9 mouse cellular contexts compared by ENCODE assay signal in the genomic region with DNA sequence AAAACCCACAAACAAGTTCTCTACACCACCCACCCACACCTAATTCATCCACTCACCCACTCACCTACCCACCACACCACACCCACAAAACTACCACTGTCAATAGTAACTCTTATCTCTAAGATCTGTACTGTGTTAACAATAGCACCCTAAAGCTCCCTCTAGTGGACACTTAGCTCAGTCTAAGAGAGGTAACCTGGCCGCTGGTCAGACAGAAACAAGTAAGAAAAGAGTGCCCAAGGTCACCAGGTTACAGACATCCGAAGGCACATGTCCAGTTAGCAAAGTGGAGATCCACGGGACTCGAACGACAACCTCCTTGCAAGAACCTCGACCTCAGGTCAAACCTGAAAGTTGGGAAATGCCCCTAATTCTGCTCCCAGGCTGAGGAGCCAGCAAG. TPM values are rescaled to one million over a fixed set of nuclear protein-coding genes. Genes with fewer than 3 reads are reported as not detected.
DNase-seq lines count a peak whose midpoint lies in the region; ATAC-seq and TF ChIP-seq lines count a peak whose summit lies in the region.
"Had no signal": no experiment of that assay in that cellular context is flagged by ENCODE, and none has a peak within 500 bp of the region (broad histone marks: within the 10 kb centered on the region; RNA-seq: fewer than 3 reads in every experiment).

No protein-coding gene starts in this region.

- peak; percentile 6 to 45 for DNase-seq in spleen, adult 2 months (ENCODE audit: low read depth in 1 of 2, low spot score in 2 of 2)
- no peak for DNase-seq in spleen, adult 12 weeks (ENCODE audit: low spot score)
- DNase-seq in cerebellum, adult 11-12 months, result peak; percentile 13
- peak; percentile 62 for DNase-seq in forebrain, postnatal 0 days
- peak; percentile 41 for DNase-seq in kidney, adult 11 months
- peak; percentile 36 for DNase-seq in limb, embryonic 11.5 days (ENCODE audit: low spot score)
- DNase-seq in thymus, postnatal 0 days (ENCODE audit: low spot score), result peak; percentile 64

- ATAC-seq in forebrain, postnatal 0 days, result peak; percentile 71
- peak; percentile 62; the same call in 1 of the 2 replicates for ATAC-seq in limb, embryonic 11.5 days (ENCODE audit: insufficient number of reproducible peaks, low FRiP score, low TSS enrichment, low read depth)
- ATAC-seq in midbrain, embryonic 16.5 days, result peak; percentile 51

- no peaks in the 10 kb centered on the region for H3K4me1 ChIP-seq in spleen, adult 2 months (ENCODE audit: control insufficient read depth, insufficient read depth, insufficient read length)
- no peaks in the 10 kb centered on the region for H3K4me1 ChIP-seq in forebrain, postnatal 0 days (ENCODE audit: insufficient read depth)
- no peaks in the 10 kb centered on the region for H3K4me1 ChIP-seq in limb, embryonic 11.5 days (ENCODE audit: control insufficient read depth, insufficient read depth, low read length)
- no peaks in the 10 kb centered on the region for H3K4me1 ChIP-seq in midbrain, embryonic 16.5 days (ENCODE audit: control insufficient read depth, insufficient read depth, low read length)
- H3K4me1 ChIP-seq: neural tube, embryonic 12.5 days had no signal

- no peaks in the 10 kb centered on the region for H3K27me3 ChIP-seq in spleen, adult 2 months (ENCODE audit: control insufficient read depth, insufficient read depth, low read length)
- no peaks in the 10 kb centered on the region for H3K27me3 ChIP-seq in forebrain, postnatal 0 days (ENCODE audit: insufficient read depth, low read length)
- no peaks in the 10 kb centered on the region for H3K27me3 ChIP-seq in limb, embryonic 11.5 days (ENCODE audit: control insufficient read depth, insufficient read depth, low read length)
- H3K27me3 ChIP-seq in midbrain, embryonic 16.5 days (ENCODE audit: control insufficient read depth, insufficient read depth, low read depth, low read length), result no peaks in the 10 kb centered on the region
- H3K27me3 ChIP-seq: neural tube, embryonic 12.5 days had no signal

- no peak for TF ChIP-seq POLR2A in spleen, adult 2 months (IDR thresholded peaks at IDR 0.05; ENCODE audit: low read depth, low read length)

- no peak overlapping the region for H3K4me2 ChIP-seq in forebrain, postnatal 0 days (ENCODE audit: low read depth)
- H3K4me2 ChIP-seq in limb, embryonic 11.5 days (ENCODE audit: low read depth, severe bottlenecking), result no peak overlapping the region
- H3K4me2 ChIP-seq in midbrain, embryonic 16.5 days (ENCODE audit: low read length), result no peak overlapping the region
- H3K4me2 ChIP-seq: neural tube, embryonic 12.5 days had no signal

- no peak for TF ChIP-seq CTCF in spleen, adult 2 months (IDR thresholded peaks at IDR 0.05; ENCODE audit: extremely low read depth, insufficient read depth, insufficient read length, insufficient replicate concordance)
- TF ChIP-seq CTCF in forebrain, postnatal 0 days (IDR thresholded peaks at IDR 0.05; ENCODE audit: low read depth), result peak; percentile 74

- no peak overlapping the region for H3K27ac ChIP-seq in spleen, adult 2 months (ENCODE audit: insufficient read depth, low read length)
- no peak overlapping the region for H3K27ac ChIP-seq in forebrain, postnatal 0 days (ENCODE audit: low read depth, low read length)
- no peak overlapping the region for H3K27ac ChIP-seq in limb, embryonic 11.5 days (replicated peaks; ENCODE audit: low read depth, low read length)
- H3K27ac ChIP-seq in midbrain, embryonic 16.5 days (ENCODE audit: low read length), result no peak overlapping the region
- H3K27ac ChIP-seq: neural tube, embryonic 12.5 days had no signal

- H3K36me3 ChIP-seq in spleen, adult 2 months (ENCODE audit: control insufficient read depth, insufficient read depth, low read length), result no peaks in the 10 kb centered on the region
- no peaks in the 10 kb centered on the region for H3K36me3 ChIP-seq in forebrain, postnatal 0 days (ENCODE audit: insufficient read depth)
- no peaks in the 10 kb centered on the region for H3K36me3 ChIP-seq in limb, embryonic 11.5 days (ENCODE audit: control insufficient read depth, insufficient read depth, low read length)
- H3K36me3 ChIP-seq in midbrain, embryonic 16.5 days (ENCODE audit: control insufficient read depth, insufficient read depth, low read length), result no peaks in the 10 kb centered on the region
- H3K36me3 ChIP-seq: neural tube, embryonic 12.5 days had no signal

- WGBS in spleen, adult 2 months, result 38% methylated on average over 6 of the region's 6 CpGs
- 36% methylated on average over 6 of the region's 6 CpGs for WGBS in forebrain, postnatal 0 days
- WGBS in limb, embryonic 11.5 days, result 32% methylated on average over 6 of the region's 6 CpGs
- WGBS in midbrain, embryonic 16.5 days, result 36% methylated on average over 6 of the region's 6 CpGs

- no peak overlapping the region for H3K9ac ChIP-seq in forebrain, postnatal 0 days
- no peak overlapping the region for H3K9ac ChIP-seq in limb, embryonic 11.5 days (ENCODE audit: low read length)
- no peak overlapping the region for H3K9ac ChIP-seq in midbrain, embryonic 16.5 days (ENCODE audit: low read depth, low read length)
- H3K9ac ChIP-seq: neural tube, embryonic 12.5 days had no signal

- H3K9me3 ChIP-seq in forebrain, postnatal 0 days (ENCODE audit: low read length), result no peaks in the 10 kb centered on the region
- no peaks in the 10 kb centered on the region for H3K9me3 ChIP-seq in limb, embryonic 11.5 days (ENCODE audit: control insufficient read depth, low read length)
- H3K9me3 ChIP-seq in midbrain, embryonic 16.5 days (replicated peaks; ENCODE audit: control insufficient read depth, low read length, poor library complexity, severe bottlenecking), result no peaks in the 10 kb centered on the region
- H3K9me3 ChIP-seq: neural tube, embryonic 12.5 days had no signal

- no peak overlapping the region for H3K4me3 ChIP-seq in spleen, adult 2 months (ENCODE audit: extremely low read depth, insufficient read depth, insufficient read length)
- H3K4me3 ChIP-seq in forebrain, postnatal 0 days (ENCODE audit: low read depth, low read length), result no peak overlapping the region
- H3K4me3 ChIP-seq in limb, embryonic 11.5 days (ENCODE audit: low read depth, low read length), result no peak overlapping the region
- H3K4me3 ChIP-seq in midbrain, embryonic 16.5 days (ENCODE audit: low read depth, low read length), result no peak overlapping the region
- H3K4me3 ChIP-seq: neural tube, embryonic 12.5 days had no signal

RNA-seq across cellular contexts. Expression of a gene that starts 35.2 kb away (rescaled TPM):
- polyA plus RNA-seq in spleen, adult 2 months (2012; rRNA removed), result 0.83 and 0.95 TPM in 2 replicates
- 22.8 and 26.1 TPM in 2 replicates for total RNA-seq in forebrain, postnatal 0 days (2014; rRNA removed)
- 12.1 and 14.0 TPM in 2 replicates for polyA plus RNA-seq in forebrain, postnatal 0 days (2015; fragmentation: Nextera tagmentation; extraction: Ambion mirVana)
- polyA plus RNA-seq in limb, embryonic 11.5 days (2014; fragmentation: Nextera tagmentation; extraction: Ambion mirVana), result 14.2 and 16.6 TPM in 2 replicates
- 25.3 and 26.3 TPM in 2 replicates for polyA plus RNA-seq in midbrain, embryonic 16.5 days (2015; fragmentation: Nextera tagmentation; extraction: Ambion mirVana)
- 7.0 and 9.2 TPM in 2 replicates for polyA plus RNA-seq in thymus, postnatal 0 days (2015; fragmentation: Nextera tagmentation; extraction: Ambion mirVana)

RNA-seq across cellular contexts. Expression of a gene that starts 38.3 kb away (rescaled TPM):
- 3.2 and 3.3 TPM in 2 replicates for polyA plus RNA-seq in spleen, adult 2 months (2012; rRNA removed)
- 67.0 and 70.6 TPM in 2 replicates for total RNA-seq in forebrain, postnatal 0 days (2014; rRNA removed)
- polyA plus RNA-seq in forebrain, postnatal 0 days (2015; fragmentation: Nextera tagmentation; extraction: Ambion mirVana), result 53.9 TPM in 2 replicates
- 77.6 and 77.8 TPM in 2 replicates for polyA plus RNA-seq in limb, embryonic 11.5 days (2014; fragmentation: Nextera tagmentation; extraction: Ambion mirVana)
- polyA plus RNA-seq in midbrain, embryonic 16.5 days (2015; fragmentation: Nextera tagmentation; extraction: Ambion mirVana), result 75.8 and 80.6 TPM in 2 replicates
- 63.2 and 66.1 TPM in 2 replicates for polyA plus RNA-seq in thymus, postnatal 0 days (2015; fragmentation: Nextera tagmentation; extraction: Ambion mirVana)

Comparison
In these comparisons a context has a peak if more than half of its experiments do, and no peak if none do; other contexts are left out.
1. RNA of a gene that starts 38.3 kb away (polyA plus RNA-seq): 77.6 to 77.8 TPM in limb, embryonic 11.5 days, 75.8 to 80.6 TPM in midbrain, embryonic 16.5 days, 63.2 to 66.1 TPM in thymus, postnatal 0 days and 53.9 TPM in forebrain, postnatal 0 days; 3.2 to 3.3 TPM in spleen, adult 2 months; every median in the first group is over 10 times any median in the second.
2. Peak in every context shown above with its lines, with median percentiles within 50 percentile points of each other: ATAC-seq.